Mouse (Mus musculus) cerebellum, postnatal 4 days (tissue): ENCODE measurements at regions not wholly inside any gene's neighbourhood (a gene's known extent, or its start where the extent isn't known, plus 50 kb on each side); places are given as distances from the start of the nearest gene placed in this dataset.
A peak's percentile ranks its signal among the peaks of the same experiment; 100 is the strongest.

Experiments
- DNase-seq, 2 experiments: peaks; one replicate each; pipeline ENCODE4 v3.0.0; 2022; ENCODE audit warnings: low spot score in 2 of 2, mixed read lengths in 1 of 2

DNA sequence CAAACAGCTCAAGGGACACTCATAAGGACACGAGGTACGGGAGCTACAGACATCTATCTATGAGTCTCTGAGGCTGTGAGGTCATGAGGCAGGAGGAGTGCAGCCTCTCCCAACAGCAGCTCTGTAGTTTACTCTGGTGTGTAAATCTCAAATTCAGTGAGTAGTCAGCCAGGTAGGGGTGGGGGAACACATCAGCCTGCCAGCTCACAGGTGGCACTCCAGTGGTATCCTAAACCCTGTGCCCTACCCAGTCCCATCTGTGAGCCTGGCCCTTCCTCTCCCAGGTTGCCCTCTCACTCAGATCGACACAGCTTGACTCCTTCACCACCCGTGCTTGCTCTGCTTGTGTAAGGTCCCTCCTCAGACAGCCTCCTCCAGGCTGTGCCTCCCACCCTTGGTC is 202.2 kb downstream of the Sipa1l2 start:
- DNase-seq, result no peak

DNA sequence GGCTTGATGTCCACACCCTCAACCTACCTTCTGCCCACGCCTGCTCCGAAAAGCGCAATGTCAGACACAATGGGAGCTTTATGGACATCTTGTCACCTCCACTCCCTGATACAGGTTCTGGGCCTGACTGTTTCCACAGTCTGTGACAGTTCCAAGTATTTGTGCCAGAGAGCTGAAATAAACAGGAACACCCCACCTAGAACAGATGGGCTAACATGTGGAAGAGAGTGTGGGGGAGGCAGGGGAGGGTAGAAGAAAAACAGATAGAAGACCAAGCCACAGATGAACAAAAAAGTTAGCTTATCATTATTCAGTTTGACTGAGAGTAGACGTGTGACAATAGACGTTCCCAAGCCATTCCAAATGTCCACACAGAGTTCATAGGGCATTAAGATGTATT is 204.6 kb downstream of the Sipa1l2 start:
- no peak for DNase-seq

DNA sequence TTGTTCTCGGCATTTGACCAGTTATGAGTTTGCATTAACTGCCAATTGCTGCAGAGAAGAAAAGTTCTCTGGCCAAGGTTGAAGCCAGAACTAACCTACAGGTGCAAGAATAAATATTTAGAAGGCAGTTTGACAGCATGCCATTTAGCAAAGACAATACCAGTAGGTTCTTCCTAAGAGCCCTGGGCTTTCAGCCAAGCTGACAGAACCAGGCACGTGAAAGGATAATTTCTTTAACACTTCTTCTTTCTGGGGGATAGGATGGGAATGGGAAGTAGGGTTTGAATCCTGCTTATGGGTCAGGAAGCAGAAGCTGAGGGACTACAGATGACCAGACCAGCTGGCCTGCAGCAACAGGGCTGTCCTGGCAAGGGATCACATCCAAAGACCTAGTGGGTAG is 210.2 kb downstream of the Sipa1l2 start:
- DNase-seq, result no peak

DNA sequence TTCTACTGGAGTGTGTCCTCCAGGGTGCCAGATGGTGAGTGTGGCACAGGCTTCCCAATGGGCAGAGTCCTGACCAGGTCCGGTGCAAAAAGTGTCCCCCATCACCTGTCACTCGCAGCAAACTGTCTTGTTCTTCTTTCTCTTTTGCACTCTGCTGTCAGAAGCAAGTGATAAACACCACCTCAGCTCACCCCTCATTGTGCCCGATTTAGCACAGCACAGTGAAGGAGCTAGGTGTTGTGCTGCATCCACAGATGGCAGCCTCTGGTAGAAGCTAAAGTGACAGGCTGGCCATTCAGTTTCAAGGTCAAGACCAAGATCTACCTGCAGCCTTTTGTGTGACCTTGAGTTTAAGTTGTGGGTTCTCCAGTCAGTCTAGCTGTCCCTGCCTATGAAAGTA is 211.8 kb downstream of the Sipa1l2 start:
- DNase-seq, result no peak

DNA sequence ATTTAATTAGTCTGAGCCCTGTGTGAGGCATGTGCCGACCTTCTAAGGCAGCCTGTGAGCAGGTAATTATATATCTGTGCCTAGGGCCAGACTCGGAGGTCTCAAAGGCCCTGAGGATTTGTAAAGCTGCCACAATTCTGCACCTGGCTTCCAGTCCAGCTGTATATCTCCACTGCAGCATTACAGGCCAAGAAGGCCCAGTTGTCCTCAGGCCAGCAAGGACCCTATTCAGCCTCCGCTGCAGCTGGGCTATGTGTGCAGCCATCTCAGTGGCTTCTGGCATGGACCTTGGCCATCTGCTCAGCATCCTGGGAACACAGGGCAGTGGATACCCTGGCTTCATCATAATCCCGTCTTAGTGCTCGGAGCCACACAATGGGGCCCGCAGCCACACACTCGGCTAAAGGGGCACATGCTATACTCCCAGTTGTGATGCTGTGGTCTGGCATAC is 214.5 kb downstream of the Sipa1l2 start:
- DNase-seq, result peak in 1 of 2 experiments; percentile 60

DNA sequence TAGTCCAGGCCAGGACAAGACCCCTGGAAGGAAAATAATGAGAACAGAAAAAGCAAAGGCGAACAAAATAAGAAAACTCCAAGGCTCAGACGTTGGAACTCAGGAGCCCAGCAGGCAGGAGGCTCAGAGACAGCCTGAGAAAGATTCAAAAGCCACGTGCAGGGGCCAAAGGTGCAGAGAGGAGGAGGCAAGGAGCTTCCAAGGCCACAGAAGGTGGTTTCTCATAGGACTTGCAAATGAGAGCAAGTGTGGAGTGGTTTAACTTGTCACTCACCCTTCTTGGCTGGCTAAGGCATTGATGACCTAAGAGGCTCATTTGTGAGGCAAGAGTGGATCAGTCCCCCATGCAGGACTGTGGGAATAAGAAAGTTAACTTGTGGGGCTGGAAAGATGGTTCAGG is 217.3 kb downstream of the Sipa1l2 start:
- DNase-seq, result no peak

DNA sequence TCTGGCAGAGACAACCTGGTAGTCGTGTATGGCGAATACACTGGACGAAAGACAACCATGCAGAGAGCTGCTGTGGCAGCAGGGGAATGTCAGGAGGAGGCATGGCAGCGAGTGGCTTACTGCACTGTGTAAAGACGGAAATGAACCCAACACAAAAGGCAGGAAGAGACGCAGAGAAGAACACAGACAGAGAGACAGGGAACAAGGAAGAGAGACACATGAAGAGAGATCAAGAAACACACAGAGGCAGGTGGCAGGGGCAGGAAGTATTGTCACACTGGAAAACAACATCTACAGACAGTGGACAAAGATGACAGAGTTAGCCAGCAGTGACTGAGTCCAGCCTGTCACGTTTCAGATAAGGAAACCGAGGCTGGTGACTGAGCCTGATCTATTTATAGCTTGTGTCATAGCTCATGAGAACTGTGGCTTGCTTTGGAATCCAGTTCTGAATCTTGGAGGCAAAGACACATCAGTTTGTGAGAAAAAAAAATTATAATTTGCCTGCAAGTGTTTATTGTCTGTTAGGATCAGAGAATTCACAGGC is 218.0 kb downstream of the Sipa1l2 start:
- DNase-seq, result no peak

DNA sequence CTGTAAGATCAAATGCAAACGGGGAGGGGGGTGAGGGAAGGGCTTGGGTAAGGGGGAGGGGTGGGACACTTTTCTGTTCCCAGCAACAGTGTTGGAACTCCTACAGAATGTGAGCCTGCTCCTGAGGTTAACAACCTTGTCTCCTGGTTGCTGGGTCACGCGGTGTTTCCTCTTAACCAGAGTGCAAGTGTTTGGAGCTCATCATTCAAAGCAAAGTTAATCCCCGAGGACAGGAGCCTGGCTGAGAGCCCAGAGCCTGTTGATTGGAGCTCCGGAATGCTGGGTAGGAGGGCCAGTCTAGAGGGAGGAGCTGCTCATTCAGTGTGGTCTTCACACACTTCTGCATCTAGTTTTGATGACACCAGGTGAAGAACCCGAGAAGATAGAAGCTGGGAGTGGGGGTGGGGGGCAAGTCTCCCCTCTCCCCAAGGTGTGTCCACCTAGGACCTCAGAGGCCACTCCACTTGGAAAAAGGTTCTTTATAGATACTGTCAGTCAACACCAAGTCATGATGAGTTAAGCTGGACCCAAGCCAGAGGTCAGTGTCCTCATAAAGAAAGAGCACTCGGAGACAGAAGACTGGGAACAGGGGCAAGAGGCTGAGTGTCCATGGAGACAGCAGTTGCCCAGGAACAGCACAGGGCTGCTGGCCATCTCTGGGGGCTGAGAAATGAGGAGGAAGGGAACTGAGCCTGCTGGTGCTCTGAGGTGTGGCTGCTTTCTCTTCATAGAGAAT is 220.2 kb downstream of the Sipa1l2 start:
- peak in 1 of 2 experiments; percentile 60 for DNase-seq

DNA sequence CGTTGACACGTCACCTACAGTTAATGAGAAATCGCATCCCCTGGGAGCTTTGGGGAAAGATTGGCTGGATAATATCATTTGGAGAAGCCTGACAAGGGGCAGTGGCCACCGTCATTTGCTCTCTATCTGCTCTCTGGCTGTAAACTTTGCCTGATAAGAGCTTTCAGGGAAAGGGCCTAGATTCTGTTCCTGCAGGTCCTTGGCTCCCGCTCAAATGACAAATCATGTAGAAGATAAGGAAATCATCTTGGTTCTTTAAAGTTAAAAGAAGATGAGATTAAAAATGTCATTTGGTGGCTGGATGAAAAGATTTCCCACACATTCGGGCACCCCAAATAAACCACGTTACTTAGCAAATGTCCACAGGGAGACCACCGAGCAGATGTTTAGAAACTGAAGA is 223.4 kb downstream of the Sipa1l2 start:
- no peak for DNase-seq

DNA sequence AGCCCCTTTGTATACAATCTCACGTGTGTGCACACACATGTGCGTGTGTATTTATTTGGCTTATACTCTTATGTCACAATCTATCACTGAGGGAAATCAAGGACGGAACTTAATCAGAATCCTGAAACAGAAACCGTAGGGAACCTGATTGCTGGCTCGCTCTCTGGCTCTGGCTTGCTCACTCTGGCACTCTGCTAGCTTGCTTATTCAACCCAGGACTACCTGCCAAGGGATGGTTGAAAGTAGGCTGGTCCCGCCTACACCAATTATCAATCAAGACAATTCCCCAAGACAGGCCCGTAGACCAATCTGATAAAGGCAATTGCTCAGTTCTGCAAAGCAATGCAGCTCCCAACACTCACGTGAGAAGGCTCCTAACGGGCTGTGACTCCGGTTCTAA is 224.0 kb downstream of the Sipa1l2 start:
- no peak for DNase-seq

DNA sequence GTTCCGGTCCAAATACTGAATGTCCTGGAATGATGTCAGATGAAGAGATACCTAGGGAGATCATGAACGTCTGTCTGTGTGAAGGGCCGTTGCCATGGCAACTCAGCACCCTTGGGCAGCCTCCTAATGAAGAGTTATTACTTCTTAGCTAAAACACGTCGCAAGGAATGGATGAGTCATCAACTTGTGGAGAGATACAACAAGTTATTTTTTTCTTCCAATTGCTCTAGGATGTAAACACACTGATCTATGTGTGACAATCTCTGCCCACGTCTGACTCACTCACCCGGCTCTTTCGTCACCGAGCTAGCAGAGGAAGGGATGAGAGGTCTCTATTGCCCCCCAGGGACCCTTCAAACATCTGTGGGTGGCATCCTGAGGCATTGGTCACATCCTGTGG is 225.7 kb downstream of the Sipa1l2 start:
- DNase-seq, result no peak

DNA sequence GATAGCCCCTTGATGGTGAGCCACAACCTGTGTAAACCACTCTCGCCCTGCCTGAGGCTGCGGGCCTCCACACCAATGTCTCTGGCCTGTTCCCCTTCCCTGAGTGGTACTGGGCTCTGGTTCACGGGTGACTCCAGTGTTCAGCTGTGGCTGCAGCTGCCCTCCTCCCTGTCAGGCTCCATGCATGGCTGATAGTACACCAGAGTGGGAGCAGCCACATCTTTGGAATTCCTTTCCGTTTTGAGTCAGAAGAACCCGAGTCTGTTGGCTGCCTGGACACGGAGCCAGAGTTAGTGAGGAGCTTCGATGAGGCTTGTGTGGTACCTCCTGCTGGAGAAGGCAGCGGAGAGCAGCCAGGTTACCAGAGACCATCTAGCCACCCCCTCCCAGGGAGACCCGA is 227.1 kb downstream of the Sipa1l2 start:
- no peak for DNase-seq

DNA sequence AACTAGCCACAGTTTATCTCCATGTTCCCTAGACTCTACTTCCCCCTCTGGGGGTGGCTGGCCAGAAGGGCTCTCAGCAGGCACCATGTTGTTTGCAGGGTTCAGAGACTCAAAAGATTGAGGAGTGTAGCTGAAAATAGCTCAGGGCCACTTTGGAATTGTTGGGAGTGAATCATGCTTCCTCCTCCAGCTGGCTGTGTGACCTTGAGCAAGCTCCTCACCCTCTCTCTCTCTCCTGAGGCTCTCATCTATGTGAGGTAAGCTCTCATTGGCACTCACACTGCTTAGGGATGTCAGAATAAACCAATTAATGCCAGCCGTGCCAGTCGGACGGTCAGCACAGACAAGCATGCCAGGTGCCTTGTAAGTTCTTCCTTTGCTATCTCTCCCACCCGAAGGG is 228.0 kb downstream of the Sipa1l2 start:
- no peak for DNase-seq

DNA sequence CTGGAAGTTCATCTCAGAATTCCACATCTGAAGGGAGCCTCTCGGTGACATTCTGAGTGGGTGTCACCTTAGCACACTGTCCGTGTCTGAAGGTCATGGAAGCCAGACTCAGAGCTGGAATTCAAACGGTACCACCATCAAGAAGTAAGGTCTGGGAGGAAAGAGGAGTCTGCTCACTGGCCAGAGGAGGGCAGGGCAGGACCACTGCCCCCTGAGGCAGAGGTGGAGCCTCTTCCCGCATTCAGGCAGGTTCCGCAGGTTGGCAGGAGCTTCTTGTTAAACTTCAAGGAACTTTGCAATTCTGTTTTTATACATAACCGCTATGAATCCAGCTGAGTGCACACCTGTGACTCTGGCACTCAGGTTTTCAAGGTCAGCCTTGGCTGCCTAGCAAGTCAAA is 231.4 kb downstream of the Sipa1l2 start:
- DNase-seq, result no peak

DNA sequence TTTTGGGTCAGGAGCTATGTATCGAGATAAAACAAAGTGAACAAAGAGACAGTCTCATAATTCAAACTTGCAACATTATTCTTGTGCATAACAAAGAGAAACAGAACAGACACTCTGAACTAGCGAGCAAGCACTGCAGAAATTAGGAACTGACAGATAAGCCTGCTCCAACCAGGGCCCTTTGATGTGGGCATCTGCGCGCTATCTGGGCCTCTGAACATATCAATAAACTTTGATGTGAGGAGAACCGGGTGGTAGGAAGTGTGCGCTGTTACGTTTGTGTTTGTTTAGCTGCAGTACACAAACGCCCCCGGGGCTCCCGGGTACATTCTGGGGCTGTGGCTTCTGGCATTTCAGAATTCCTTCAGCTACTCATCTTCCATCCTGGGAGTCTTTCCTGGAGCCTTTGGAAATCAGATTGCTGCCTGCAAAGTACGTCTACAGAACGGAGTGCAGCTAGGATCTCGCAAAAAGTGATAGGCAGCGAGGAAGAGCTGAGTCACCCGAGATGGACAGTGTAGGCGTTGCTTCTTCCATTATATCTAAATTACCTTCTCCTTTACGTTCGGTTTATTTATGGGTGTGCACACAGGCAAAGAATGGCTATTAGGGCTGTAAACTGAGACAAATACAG is 232.0 kb downstream of the Sipa1l2 start:
- DNase-seq, result no peak

DNA sequence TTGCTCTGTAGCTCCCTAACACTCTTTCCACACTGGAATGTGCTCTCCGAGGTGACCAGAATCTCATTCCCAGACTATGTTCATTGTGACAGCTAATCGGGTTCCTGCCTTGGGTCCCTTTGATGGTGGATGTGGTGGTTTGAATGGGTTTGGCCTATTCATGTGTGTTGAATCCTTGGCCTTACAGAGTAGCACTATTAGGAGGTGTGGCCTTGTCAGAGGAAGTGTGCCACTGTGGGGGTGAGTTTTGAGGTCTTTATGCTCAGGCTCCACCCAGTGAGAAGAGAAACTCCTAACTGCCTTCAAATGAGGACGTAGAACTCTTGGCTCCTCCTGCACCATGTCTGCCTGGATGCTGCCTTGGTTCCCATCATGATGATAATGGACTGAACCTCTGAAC is 232.8 kb downstream of the Sipa1l2 start:
- DNase-seq, result no peak

DNA sequence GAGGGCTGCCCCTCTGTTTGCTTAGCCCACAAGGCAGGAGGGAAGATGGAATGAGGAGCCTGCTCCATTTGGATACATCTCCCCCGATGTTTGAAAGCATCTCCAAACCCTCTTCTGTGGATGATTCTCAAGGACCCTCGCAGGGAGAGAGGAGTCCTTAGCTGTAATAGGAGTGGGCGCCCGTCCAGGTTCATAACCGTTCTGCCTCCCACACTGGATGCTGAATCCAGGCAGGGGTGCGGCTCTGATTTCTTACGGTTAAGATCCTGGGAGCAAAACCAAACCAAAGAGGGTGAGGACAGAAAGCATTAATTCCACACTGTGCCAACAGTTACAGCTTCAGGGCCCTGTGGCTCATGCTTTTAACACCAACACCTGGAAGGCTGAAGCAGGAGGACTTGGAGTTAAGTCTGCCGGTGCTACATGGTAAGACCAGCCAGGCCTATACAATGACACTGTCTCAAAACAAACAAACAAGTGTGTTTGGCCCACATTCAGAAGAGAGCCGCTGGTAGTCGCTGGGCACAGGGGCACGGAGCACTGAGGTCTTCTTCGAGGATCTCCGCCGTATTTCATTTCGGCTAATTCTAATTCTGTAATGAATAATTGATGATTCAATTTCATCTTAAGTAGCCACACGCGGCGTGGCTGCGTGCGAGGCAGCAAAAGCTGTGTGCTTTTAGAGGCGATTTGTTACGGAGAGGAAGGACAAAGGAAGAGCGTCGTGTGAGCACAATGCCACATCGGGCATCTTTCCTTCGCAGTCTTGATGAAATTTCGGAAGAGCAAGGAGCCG is 233.8 kb downstream of the Sipa1l2 start:
- peak in 1 of 2 experiments; percentile 38 for DNase-seq

DNA sequence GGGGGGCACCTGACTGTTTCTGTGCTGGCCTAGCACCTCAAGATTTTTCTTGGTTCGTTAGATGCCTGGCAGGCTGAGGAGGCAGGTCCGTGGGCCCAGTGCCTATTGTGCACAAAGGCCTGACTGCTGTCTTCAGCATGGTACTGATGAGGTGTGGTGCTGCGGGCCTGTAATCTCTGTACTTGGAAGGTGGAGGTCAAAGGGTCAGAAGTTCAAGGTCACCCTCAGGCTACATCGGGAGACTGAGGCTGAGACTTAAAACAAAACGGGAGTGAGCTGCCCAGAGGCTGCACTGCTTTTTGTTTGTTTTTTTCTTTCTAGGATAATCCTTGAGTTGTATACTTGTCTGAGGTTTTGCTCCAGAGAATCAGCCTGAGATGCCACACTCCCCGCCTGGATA is 234.4 kb downstream of the Sipa1l2 start:
- no peak for DNase-seq

DNA sequence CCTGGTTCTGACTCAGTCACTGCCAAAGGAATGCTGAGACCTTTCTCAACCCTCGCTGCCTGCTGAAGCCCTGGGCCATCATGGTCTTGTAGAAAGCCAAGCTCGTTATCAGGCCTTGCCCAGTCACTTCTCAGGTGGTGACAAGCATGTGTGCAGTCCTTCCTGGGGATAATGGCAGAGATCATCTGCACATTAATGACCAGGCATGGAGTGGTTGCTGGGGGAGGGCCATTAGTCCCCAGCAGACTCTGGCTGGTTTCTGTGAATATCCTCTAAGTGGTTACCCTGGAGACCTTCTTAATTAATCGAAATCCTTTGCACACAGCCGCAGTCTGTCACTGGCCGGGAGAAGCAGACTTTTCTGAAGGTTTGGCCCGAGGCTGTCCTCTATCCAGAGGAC is 239.0 kb downstream of the Sipa1l2 start:
- DNase-seq, result no peak

DNA sequence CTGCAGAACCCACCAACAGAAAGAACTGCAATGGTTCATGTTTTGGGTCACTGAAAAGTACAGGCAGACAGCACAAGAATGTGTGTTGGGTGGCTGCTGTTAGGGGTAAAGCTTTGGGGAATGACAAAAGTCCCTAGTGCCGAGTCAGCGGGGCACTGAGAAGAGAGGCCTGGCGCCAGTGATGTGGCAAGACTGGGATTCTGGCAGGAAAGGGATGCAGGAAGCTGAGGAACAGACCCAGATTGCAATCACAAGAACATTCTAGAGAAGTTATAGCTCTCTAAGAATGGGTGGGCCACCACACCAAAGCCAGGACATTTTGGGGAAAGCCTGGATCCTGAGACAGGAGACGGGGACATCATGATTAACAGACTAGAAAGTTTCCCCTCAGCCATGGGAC is 241.0 kb downstream of the Sipa1l2 start:
- no peak for DNase-seq

DNA sequence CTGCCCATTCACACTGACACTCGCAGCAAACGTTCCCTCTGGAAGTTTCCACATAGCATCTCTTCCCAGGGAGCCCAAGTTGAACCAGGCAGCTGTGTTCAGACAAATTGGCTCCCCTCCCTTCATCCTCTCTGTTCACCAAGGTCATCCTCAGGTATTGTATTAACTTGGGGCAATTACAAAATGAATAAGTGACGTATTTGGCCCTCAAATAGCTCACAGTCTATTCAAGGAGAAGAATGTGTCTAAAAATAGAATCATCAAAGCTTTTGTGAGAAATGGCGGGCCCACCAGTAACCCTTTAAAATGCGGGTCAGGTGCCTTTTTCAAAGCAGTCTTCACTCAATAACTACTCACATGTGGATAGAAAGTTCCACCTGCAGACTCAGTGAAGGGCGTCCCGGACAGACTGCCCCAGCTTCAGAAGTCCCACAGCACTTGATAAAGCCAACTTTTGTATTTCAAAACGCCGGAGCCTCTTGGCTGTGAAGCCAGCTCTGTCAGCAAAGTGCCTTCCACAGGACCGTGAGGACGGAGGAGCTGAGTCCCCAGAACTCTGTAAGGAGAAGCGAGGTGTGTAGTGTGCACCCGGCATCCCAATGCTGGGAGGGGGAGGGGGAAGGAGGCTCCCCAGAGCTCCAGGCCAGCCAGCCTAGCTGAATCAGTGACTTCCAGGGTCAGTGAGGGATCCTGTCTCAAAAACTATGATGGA is 241.9 kb downstream of the Sipa1l2 start:
- DNase-seq, result no peak

DNA sequence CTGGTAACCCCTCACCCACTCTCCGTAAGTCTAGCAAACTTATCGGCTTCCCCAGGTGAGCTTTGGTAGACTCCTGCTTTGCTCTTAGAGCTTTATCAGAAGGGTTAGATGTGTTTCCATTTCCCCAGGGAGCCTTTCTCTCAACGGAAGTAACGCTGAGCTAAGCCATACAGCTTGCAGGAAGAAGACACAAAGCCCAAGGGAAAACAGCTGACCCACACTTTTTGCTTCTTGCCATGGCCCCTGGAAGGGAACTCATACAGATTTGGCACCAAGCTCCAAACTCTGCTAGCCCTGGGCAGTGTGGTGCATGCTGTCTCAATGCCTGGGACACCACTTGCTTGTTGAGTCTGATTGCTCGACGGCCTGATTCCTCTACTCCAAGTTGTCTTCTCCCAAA is 242.6 kb downstream of the Sipa1l2 start:
- DNase-seq, result no peak
